Comparison of ENCODE assay signal across 10 mouse cellular contexts in genomic region chr15:30059808-30060207, GRCm38 (mm10).
DNase-seq lines count a peak whose midpoint lies in the region.
"Had no signal": no experiment of that assay in that cellular context is flagged by ENCODE, and none has a peak within 500 bp of the region (broad histone marks: within the 10 kb centered on the region; RNA-seq: fewer than 3 reads in every experiment).

No protein-coding gene starts in this region.

- intact Hi-C loops in left cerebral cortex, postnatal 14 days (cut with DNase I): no loop called here
- intact Hi-C loops in left cerebral cortex, postnatal 36 days (cut with DNase I): no loop called here

- DNase-seq in layer of hippocampus, adult 11-12 months (ENCODE audit: low spot score): peak; percentile 10
- DNase-seq in layer of hippocampus, adult 9-10 months (ENCODE audit: low spot score): no peak
- peak; percentile 6 to 37 for DNase-seq in left cerebral cortex, postnatal 14 days (ENCODE audit: low spot score in 2 of 2)
- DNase-seq in left cerebral cortex, postnatal 36 days (ENCODE audit: low spot score in 2 of 2): no peak
- peak; percentile 56 for DNase-seq in right cerebral cortex, postnatal 4 days
- DNase-seq in right cerebral cortex, postnatal 25 days: no peak
- DNase-seq: adrenal gland, adult 2 months; adrenal gland, postnatal 25 days; cerebellum, adult 2 months; gastrocnemius, postnatal 14 days had no signal

Comparison
In these comparisons a context has a peak if more than half of its experiments do, and no peak if none do; other contexts are left out.
1. DNase-seq: peak in layer of hippocampus, adult 11-12 months (single experiment), left cerebral cortex, postnatal 14 days (2 of 2) and right cerebral cortex, postnatal 4 days (single experiment); none in layer of hippocampus, adult 9-10 months (single experiment), left cerebral cortex, postnatal 36 days (0 of 2) and right cerebral cortex, postnatal 25 days (single experiment).